Mouse (Mus musculus): ENCODE results near the gene Auh. TPM values are rescaled to one million over a fixed set of nuclear protein-coding genes. Genes with fewer than 3 reads are reported as not detected.
A peak's percentile ranks its signal among the peaks of the same experiment; 100 is the strongest.

The Auh gene
- polyA plus RNA-seq, 1 experiment from 2014 or later: 46.8 TPM

DNA sequence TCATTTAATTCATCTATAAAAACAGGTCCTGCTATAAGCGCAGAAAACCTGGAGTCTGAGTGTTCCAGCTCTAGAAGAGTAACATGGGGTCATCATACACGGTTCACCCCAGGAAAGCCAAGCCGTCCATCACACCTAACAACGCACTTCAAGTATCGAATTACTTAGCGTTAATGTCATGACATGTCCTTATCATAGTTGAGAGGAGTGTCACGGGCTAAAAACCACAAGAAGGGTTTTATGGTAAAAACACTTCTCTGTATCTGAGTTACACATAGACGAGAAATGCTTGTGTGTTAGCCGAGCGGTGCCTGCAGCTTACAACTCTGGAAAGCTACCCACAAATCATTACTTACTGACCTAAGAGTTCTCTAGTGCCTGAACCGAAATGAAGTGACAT is 55.6 kb downstream of the Auh start:
- no peak overlapping the region for H3K4me2 ChIP-seq (replicated peaks)
- H3K36me3 ChIP-seq: no peaks in the 10 kb centered on the region
- H3K27me3 ChIP-seq (replicated peaks): no peaks in the 10 kb centered on the region
- no peaks in the 10 kb centered on the region for H3K9me3 ChIP-seq
- no peak for ATAC-seq
- 72% methylated on average over 11 of the region's 11 CpGs for WGBS
- H3K4me1 ChIP-seq (replicated peaks): no peaks in the 10 kb centered on the region
- no peak overlapping the region for H3K27ac ChIP-seq
- H3K4me3 ChIP-seq (replicated peaks): no peak overlapping the region
- H3K9ac ChIP-seq: no peak overlapping the region

DNA sequence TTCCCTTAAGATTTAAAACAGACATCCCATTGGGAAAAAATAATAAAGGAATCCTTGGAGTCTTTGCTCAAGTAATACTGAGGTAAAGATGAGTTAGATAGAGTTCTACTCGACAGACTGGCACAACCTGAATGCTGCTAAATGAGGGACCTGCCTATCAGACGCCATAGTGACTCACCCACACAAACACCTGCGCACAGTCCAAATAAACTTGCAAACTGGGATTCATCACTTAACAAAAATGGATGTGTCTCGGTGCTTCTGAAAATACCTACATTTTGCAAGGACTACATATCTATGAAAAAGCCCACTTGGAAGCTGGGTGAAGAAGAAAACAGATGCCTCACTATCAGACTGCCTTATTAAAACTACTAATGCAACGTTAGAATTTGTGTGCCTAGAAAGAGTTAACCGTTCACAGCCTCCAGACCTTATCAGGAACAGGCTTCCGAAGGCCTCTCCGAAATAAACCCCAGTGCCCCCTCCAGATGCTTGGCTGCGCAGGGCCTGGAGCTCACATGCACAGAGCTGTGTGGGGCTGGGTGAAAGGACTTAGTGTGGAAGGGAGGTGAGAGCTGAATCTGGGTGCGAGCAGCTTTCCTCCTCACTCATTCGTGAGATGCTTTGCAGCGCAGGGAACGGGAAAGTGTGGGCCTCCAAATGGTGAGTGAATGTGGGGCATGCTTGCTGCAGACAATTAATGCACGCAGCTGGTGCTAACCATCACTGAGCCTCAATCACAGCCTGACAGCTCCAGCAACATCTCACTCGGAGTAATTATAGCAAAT is 63.3 kb downstream of the Auh start:
- H3K4me2 ChIP-seq (replicated peaks): no peak overlapping the region
- no peaks in the 10 kb centered on the region for H3K36me3 ChIP-seq
- 0 out of 2 replicates have a peak, but pooled peaks cover 6% of the 10 kb centered on the region for H3K4me1 ChIP-seq (replicated peaks)
- 41% methylated on average over 15 of the region's 15 CpGs for WGBS
- H3K4me3 ChIP-seq (replicated peaks): no peak overlapping the region
- H3K9me3 ChIP-seq: no peaks in the 10 kb centered on the region
- ATAC-seq: no peak
- no peaks in the 10 kb centered on the region for H3K27me3 ChIP-seq (replicated peaks)
- H3K27ac ChIP-seq: no peak overlapping the region
- H3K9ac ChIP-seq: no peak overlapping the region

DNA sequence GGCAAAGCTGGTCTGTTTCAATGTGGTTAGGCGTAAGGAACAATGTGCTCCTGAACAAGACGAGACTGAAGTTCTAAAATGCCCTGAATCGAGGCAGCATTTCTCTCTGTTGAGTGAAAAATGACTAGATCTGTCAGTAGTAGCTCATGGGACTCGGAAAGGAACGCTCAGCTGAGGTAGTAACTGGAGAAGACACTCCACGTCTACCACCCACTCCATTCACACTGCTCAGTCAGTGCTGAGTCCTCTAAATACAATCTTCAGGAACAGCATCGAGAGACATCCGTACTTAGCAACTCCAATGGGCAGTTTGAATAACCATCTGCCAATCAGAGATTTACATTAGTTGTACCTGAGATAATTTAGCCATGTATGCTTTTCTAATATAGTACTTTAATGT is 66.0 kb downstream of the Auh start:
- Histone ChIP-seq H3K9ac (no peak overlapping the region), H3K4me2 (replicated peaks) (no peak overlapping the region), H3K27ac (no peak overlapping the region), H3K9me3 (no peaks in the 10 kb centered on the region), H3K4me1 (replicated peaks) (peaks cover 12% of the 10 kb centered on the region; the same call in 1 of the 2 replicates), H3K4me3 (replicated peaks) (no peak overlapping the region), H3K36me3 (no peaks in the 10 kb centered on the region), H3K27me3 (replicated peaks) (no peaks in the 10 kb centered on the region)
- WGBS: 89% methylated on average over 8 of the region's 8 CpGs
- no peak for ATAC-seq

DNA sequence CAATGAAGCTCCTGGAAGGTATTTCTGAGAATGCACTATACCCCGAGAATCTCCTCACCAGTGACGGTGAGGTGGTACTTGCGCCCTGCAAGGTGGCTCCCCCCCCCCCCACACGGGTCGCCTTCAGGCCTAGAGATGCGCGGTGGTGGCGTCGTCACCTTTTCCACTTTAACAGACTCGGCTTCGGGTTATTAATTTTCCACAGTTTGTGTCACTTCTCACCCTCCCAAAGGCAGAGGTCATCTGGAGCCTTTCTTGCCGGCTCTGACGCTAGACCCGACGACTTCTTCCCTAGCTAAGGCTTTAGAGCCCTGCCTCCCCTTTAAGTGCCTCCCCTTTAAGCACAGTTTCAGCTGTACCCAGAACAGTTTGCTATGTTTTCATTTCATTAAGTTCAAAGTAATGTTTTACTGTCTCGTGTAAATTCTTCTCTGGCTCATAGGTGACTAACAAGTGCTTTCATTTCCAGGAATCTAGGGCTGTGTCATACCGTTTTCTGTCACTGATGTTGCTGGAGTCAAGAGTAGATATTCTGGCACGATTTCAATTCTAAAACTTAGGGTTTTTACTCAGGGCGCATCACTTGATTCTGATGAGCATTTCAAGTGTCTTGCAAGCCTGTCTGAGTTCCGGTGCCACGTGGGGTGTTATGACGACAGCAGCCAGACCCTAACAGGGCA is 69.3 kb downstream of the Auh start:
- no peaks in the 10 kb centered on the region for H3K36me3 ChIP-seq
- no peaks in the 10 kb centered on the region for H3K27me3 ChIP-seq (replicated peaks)
- no peak for ATAC-seq
- WGBS: 71% methylated on average over 22 of the region's 22 CpGs
- H3K4me1 ChIP-seq (replicated peaks): peaks cover 6% of the 10 kb centered on the region; the same call in 1 of the 2 replicates
- no peak overlapping the region for H3K27ac ChIP-seq
- H3K4me3 ChIP-seq (replicated peaks): no peak overlapping the region
- no peaks in the 10 kb centered on the region for H3K9me3 ChIP-seq
- no peak overlapping the region for H3K9ac ChIP-seq
- no peak overlapping the region for H3K4me2 ChIP-seq (replicated peaks)

DNA sequence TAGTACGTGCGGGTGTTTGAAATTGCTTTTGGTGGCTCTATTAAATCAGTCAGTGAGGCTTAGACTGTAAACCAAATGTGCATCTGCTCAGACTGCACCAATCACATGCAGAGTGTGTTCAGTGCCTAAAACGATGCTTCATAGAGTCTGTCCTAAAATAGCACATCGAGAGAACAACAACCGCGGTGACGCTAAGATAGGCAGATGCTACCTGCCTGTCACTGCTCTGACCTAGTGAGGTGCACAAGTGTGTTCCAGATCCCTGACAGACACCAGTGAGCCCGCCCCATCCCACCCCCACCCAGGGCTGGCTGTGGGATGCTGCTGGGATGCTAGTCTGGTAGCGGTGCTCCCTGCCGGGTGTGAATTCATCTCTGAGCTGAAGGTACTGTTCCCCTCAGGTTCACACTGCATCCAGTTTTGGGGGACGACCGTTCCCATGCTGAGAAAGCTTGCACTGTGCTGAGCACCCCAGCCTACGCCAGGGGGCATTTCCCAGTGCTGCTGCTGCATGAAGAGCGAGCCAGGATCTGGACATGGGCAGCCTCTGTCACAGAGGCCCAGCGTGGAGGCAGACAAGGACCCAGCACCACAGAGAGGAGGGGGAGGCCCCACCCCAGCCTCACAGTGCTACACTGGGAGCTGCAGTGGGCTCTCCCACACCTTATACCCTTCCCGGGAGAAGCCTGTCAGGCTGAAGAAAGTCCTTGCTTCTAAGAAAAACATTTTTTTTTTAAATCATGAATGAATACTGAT is 70.2 kb downstream of the Auh start:
- no peaks in the 10 kb centered on the region for H3K36me3 ChIP-seq
- no peaks in the 10 kb centered on the region for H3K9me3 ChIP-seq
- WGBS: 73% methylated on average over 16 of the region's 16 CpGs
- ATAC-seq: no peak
- H3K4me1 ChIP-seq (replicated peaks): peaks cover 6% of the 10 kb centered on the region; the same call in 1 of the 2 replicates
- no peak overlapping the region for H3K9ac ChIP-seq
- no peak overlapping the region for H3K27ac ChIP-seq
- H3K4me2 ChIP-seq (replicated peaks): no peak overlapping the region
- H3K4me3 ChIP-seq (replicated peaks): no peak overlapping the region
- no peaks in the 10 kb centered on the region for H3K27me3 ChIP-seq (replicated peaks)

DNA sequence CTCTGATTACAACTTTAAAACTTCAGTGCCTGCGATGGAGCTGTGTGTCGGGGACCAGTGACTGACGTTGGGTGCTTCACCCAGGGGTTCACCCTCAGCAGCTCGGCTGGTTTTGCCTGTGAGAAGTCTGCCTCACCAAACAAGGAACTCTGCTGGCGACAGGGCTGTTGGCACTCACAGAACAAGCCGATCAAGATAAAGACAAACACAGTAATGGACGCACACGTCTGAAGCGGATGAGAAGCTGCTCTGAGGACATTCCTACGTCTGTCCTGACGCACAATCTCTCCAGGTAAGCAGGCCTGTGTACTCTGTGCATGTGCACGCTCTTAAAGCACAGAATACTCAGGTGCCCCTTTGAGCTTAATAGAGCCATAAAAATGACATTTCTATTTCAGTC is 71.1 kb downstream of the Auh start:
- H3K4me3 ChIP-seq (replicated peaks): no peak overlapping the region
- no peaks in the 10 kb centered on the region for H3K9me3 ChIP-seq
- H3K9ac ChIP-seq: no peak overlapping the region
- no peak for ATAC-seq
- H3K4me1 ChIP-seq (replicated peaks): peaks cover 6% of the 10 kb centered on the region; the same call in 1 of the 2 replicates
- H3K27ac ChIP-seq: no peak overlapping the region
- H3K27me3 ChIP-seq (replicated peaks): no peaks in the 10 kb centered on the region
- no peak overlapping the region for H3K4me2 ChIP-seq (replicated peaks)
- WGBS: 74% methylated on average over 12 of the region's 12 CpGs
- H3K36me3 ChIP-seq: no peaks in the 10 kb centered on the region

DNA sequence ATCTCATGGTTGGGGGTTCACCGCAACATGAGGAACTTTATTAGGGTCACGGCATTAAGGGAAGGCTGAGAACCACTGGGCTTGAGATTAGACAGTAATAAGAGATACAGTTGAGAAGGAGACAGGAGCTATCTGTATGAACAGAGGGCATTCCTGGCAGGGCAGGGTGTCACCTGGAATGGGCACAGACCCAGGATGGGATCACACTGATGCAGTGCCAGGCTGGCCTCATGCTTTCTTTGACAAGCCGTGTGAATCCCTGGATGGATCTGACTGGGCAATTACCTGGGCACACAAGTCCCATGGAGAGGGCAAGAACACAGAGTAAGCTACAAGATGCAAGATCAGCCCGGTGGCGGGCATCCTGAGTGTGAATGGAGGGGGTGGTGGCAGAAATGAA is 71.7 kb downstream of the Auh start:
- ATAC-seq: no peak
- no peaks in the 10 kb centered on the region for H3K36me3 ChIP-seq
- no peak overlapping the region for H3K9ac ChIP-seq
- no peaks in the 10 kb centered on the region for H3K9me3 ChIP-seq
- no peaks in the 10 kb centered on the region for H3K27me3 ChIP-seq (replicated peaks)
- H3K4me3 ChIP-seq (replicated peaks): no peak overlapping the region
- no peak overlapping the region for H3K4me2 ChIP-seq (replicated peaks)
- WGBS: 96% methylated on average over 5 of the region's 5 CpGs
- peaks cover 6% of the 10 kb centered on the region; the same call in 1 of the 2 replicates for H3K4me1 ChIP-seq (replicated peaks)
- no peak overlapping the region for H3K27ac ChIP-seq

DNA sequence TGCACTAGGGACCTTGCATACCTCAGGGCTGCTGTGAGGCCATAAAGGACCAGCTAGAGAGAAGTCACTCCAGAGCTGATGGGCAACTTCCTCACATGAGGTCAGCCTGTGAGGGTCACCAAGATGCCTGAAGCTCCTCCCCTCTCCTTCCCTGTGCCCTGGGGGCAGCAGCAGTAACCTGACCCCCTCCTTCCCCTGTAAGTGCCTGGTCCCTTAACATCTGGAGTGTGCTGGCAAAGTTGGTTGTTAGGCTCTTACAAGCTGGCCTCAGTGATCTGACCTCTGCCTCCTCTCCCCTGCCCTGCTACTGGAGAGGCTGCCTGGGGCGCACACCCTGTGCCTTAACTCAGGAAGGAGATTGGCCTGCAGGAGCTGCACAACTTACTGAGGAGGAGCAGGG is 75.9 kb downstream of the Auh start:
- WGBS: 65% methylated on average over 1 of the region's 1 CpGs
- Histone ChIP-seq H3K36me3 (no peaks in the 10 kb centered on the region), H3K27ac (no peak overlapping the region), H3K9ac (no peak overlapping the region), H3K4me1 (replicated peaks) (peaks cover 8% of the 10 kb centered on the region), H3K4me3 (replicated peaks) (no peak overlapping the region), H3K9me3 (no peaks in the 10 kb centered on the region), H3K4me2 (replicated peaks) (no peak overlapping the region), H3K27me3 (replicated peaks) (no peaks in the 10 kb centered on the region)
- ATAC-seq: no peak

DNA sequence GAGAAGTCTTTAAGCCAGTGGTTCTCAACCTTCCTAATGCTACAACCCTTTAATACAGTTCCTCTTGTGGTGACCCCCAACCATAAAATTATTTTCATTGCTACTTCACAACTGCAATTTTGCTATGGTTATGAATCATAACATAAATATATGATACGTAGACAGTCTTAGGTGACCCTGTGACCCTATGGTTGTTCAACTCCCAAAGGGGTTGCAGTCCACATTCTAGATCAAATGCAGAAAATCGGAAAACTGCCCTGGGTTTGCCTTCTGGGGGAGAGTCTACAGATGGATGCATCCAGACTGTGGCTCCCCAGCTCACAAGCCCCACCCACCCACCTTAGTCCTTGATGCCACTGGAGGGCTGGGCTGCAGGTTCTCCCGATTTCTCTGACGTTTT is 77.6 kb downstream of the Auh start:
- H3K4me2 ChIP-seq (replicated peaks): no peak overlapping the region
- no peak overlapping the region for H3K27ac ChIP-seq
- H3K4me1 ChIP-seq (replicated peaks): peaks cover 8% of the 10 kb centered on the region
- H3K36me3 ChIP-seq: no peaks in the 10 kb centered on the region
- 68% methylated on average over 4 of the region's 4 CpGs for WGBS
- no peak for ATAC-seq
- no peaks in the 10 kb centered on the region for H3K27me3 ChIP-seq (replicated peaks)
- no peak overlapping the region for H3K4me3 ChIP-seq (replicated peaks)
- H3K9me3 ChIP-seq: no peaks in the 10 kb centered on the region
- H3K9ac ChIP-seq: no peak overlapping the region

DNA sequence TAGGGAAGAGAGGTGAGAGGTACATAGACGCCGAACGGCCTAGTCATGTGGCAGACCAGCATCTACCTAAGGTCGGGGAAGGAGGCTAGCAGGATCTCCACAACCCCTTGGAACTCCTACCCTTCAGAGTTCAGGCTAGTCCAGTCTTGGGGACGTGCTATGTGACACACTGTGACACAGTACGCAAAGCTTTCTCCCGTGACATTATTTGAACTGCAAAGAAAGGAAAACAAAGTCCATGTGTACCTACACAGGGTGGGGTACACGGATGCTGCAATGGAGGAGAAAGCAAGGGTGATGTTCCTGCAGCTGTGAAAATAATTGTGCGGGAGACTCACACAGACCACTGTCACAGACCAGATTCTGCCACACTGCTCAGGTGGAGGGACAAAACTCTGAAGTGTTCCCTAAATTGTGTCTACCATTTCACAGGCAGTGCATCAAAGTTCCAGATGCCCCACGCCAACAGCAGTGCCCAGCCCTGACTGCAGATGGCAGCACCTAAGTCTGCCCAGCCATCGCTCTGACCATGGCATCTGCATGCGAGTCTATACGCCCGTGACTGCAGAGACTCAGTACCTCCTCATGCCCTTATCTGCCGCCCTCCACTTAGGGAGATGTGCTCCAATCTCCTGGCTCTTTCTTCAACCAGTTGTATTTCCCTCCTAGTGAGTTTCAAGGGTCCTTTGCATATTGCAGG is 79.3 kb downstream of the Auh start:
- peak; percentile 74 for ATAC-seq
- Histone ChIP-seq H3K36me3 (no peaks in the 10 kb centered on the region), H3K4me3 (replicated peaks) (no peak overlapping the region), H3K9ac (no peak overlapping the region), H3K27ac (no peak overlapping the region), H3K4me2 (replicated peaks) (no peak overlapping the region), H3K9me3 (no peaks in the 10 kb centered on the region), H3K27me3 (replicated peaks) (no peaks in the 10 kb centered on the region), H3K4me1 (replicated peaks) (peaks cover 8% of the 10 kb centered on the region)
- WGBS: 75% methylated on average over 15 of the region's 15 CpGs

DNA sequence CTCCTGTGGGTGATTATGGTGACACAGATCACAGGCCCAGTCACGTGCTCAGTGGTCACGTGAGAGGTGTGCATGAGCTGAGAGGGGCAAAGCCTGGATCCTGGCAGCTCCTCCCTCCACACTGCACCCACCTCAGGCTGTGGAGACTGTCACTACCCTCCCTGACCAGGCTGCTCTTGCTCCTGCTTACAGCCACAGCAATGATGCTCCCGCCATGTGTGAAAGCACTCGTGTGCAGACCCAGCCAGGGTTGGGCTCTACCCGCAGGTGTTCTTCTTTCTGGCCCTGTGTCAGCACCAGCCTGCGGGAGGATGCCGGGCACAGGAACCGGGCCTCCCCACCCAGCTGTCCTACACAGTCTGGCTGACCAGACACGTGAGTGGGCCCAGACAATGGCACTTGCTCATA is 80.1 kb downstream of the Auh start:
- no peak overlapping the region for H3K4me3 ChIP-seq (replicated peaks)
- no peak overlapping the region for H3K9ac ChIP-seq
- no peaks in the 10 kb centered on the region for H3K27me3 ChIP-seq (replicated peaks)
- no peak for ATAC-seq
- H3K36me3 ChIP-seq: no peaks in the 10 kb centered on the region
- no peak overlapping the region for H3K4me2 ChIP-seq (replicated peaks)
- H3K4me1 ChIP-seq (replicated peaks): peaks cover 10% of the 10 kb centered on the region
- H3K9me3 ChIP-seq: no peaks in the 10 kb centered on the region
- no peak overlapping the region for H3K27ac ChIP-seq
- 85% methylated on average over 9 of the region's 9 CpGs for WGBS

DNA sequence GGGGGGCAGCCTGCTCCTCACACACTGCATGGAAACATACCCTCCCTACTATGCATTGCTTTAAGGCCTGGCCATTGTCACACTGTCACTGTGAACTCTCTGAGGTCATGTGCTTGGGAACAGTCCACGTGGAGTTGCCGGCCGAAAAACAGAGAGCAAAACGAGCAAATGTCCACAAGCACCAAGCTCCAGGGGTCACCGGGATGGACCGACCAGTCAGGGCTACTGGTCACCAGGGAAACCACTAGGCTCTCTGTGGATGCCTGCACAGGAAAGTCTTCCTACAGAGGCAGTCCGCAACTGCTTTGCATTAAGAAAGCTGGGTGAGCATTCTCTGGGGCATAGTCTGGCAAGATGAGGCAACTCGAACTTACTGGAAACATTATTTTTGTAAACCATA is 82.0 kb downstream of the Auh start:
- Histone ChIP-seq H3K4me2 (replicated peaks) (no peak overlapping the region), H3K4me1 (replicated peaks) (peaks cover 20% of the 10 kb centered on the region), H3K27me3 (replicated peaks) (no peaks in the 10 kb centered on the region), H3K4me3 (replicated peaks) (no peak overlapping the region), H3K9ac (no peak overlapping the region), H3K27ac (no peak overlapping the region), H3K9me3 (no peaks in the 10 kb centered on the region), H3K36me3 (no peaks in the 10 kb centered on the region)
- WGBS: 74% methylated on average over 8 of the region's 8 CpGs
- no peak for ATAC-seq
